Mouse (Mus musculus) liver, embryonic 14.5 days (tissue): ENCODE data around the gene Mob1b.

Source experiments
- CTCF ChIP-seq: IDR thresholded peaks from 2 replicates; pipeline ENCODE4 v1.5.1; 2016; ENCODE audit warnings: antibody characterized with exemption, low read depth, control low read depth
- EP300 ChIP-seq: IDR thresholded peaks from 2 replicates; pipeline ENCODE4 v1.6.1; 2016; ENCODE audit warnings: antibody characterized with exemption, low read depth

GRCm38 (mm10) chr5:88813188-88813587, 92.5 kb downstream of the Mob1b start:
- TF ChIP-seq CTCF (no peak), EP300 (no peak)
